Mouse (Mus musculus): ENCODE data around the gene Hist1h2ao. TPM values are rescaled to one million over a fixed set of nuclear protein-coding genes. Genes with fewer than 3 reads are reported as not detected.
"Not testable (repeated sequence)": the region's sequence is repeated elsewhere in the genome, so short reads cannot be mapped to it uniquely, and the experiment has no call there.

The Hist1h2ao gene
- total RNA-seq (2021): 10 to 100 TPM; 12.4 to 22.5 TPM

DNA sequence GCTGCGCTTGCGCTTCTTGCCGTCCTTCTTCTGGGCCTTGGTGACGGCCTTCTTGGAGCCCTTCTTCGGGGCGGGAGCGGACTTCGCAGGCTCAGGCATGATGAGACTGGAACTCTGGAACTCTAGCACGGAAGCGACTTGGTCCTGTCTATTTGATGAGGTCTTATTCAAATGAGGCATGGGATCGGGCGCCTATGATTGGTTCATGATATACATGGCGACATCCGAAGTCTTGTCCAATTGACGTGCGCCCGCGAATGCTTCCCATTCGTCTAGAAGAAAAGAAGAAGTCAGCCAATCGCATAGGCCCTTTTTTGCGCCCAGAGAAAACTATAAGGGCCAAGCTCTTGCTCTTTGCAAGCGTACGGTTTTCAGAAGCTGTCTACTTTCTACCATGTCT lies at the start of gene Hist1h2ao, which contains the start of gene Hist1h2bq:
Gene Hist1h2ao (plus strand): TSS at position 393 of the 400 bp plus-strand sequence.
Gene Hist1h2bq (minus strand): TSS at position 125 of the 400 bp plus-strand sequence.
- intact Hi-C loops (cut with DNase I); DNase-seq (ENCODE audit: low spot score in 2 of 2): not testable (repeated sequence)

- intact Hi-C loops (cut with DNase I): no loop called here
- peak; percentile 52 to 58 for DNase-seq (ENCODE audit: low spot score in 2 of 2)
Measured at GRCm38 (mm10) chr13:21778814-21779766, 31.2 kb upstream of the Hist1h2ao start.

DNA sequence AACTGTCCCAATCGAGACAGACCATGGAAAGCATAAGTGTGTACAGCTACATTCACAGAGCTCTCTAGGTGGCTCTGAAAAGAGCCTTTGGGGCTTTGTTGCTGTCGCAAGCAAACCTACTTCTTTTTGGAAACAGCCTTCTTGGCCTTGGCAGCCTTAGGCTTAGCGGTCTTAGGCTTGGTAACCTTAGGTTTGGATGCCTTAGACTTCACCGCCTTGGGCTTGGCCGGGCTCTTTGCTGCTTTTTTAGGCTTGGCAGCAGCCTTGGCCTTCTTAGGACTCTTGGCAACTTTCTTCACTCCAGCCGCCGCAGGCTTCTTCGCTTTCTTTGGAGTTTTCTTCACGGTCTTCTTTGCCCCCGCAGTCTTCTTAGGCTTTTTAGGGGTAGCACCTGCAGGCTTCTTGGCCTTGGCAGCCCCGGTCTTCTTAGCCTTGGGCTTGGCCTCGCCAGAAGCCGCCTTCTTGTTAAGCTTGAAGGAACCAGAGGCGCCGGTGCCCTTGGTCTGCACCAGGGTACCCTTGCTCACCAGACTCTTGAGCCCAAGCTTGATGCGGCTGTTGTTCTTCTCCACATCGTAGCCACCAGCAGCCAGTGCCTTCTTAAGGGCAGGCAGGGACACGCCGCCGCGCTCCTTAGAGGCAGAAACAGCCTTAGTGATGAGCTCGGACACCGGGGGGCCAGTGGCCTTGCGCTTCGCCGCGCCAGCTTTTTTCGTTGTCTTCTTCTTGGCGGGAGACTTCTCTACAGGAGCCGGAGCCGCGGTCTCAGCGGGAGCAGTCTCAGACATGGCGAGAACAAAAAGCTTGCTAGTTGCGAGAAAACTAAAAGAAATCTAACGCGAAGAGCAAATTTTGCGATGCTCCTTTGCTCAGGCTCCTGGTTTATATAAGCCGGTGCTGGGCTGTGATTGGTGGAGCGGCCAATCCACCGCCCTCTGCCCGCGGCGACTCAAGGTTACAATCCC lies 30.2 kb upstream of the Hist1h2ao start, which contains the start of gene Hist1h1b:
Gene Hist1h1b (minus strand): TSS at position 859 of the 965 bp plus-strand sequence.
- intact Hi-C loops (cut with DNase I): no loop called here
- peak; percentile 66 to 70 for DNase-seq (ENCODE audit: low spot score in 2 of 2)

GRCm38 (mm10) chr13:21781021-21781555 lies 29.2 kb upstream of the Hist1h2ao start:
- intact Hi-C loops (cut with DNase I): no loop called here
- no peak for DNase-seq (ENCODE audit: low spot score in 2 of 2)

DNA sequence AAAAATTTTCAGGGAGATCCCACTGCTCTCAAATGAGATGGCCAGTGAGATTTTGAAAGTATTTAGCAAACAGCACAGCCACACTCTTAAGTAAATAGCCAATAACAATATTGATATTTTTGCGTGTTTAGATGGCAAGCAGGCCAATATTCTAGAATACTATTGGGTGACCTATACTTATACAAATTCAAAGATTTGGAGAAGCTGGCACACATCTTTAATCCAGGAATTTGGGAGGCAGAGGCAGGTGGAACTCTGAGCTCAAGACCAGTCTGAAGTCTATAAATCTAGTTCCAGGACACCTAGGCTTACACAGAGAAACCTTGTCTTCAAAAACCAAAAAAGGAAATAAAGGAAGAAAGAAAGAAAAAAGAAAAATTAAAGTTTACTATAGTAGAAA lies 28.6 kb upstream of the Hist1h2ao start:
- intact Hi-C loops (cut with DNase I): no loop called here

GRCm38 (mm10) chr13:21782361-21783254 lies 27.7 kb upstream of the Hist1h2ao start:
- intact Hi-C loops (cut with DNase I): not testable (repeated sequence)
- peak in 1 of 2 experiments; percentile 28 for DNase-seq (ENCODE audit: low spot score in 2 of 2)

More for the DNA sequence above, 28.6 kb upstream of the Hist1h2ao start:
- no peak for DNase-seq (ENCODE audit: low spot score in 2 of 2)

GRCm38 (mm10) chr13:21783255-21783617 lies 27.0 kb upstream of the Hist1h2ao start, which contains the start of gene Hist1h3i:
Gene Hist1h3i, minus strand, starts transcription at chr13:21783370.
- intact Hi-C loops (cut with DNase I): no loop called here
- peak; percentile 57 to 61 for DNase-seq (ENCODE audit: low spot score in 2 of 2)

DNA sequence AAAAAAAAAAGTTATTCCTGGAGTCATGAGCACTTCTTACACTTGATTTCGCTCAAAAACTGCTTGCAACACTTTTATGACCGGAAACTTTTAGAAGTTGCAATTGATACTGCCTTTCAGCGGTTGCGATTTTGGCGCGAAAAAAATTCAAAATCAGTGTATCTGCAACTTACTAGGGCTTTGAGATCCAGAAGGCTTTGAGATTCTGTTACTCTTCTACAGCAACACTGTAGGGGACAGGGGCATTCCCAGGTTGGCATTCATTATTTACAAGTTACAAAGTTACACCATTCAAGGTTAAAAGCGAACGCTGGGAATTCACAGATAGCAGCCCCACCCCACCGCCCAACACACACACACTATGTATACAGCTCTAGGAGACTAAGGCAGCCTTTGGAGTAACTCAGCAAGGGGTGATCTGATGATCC lies 26.5 kb upstream of the Hist1h2ao start:
- DNase-seq (ENCODE audit: low spot score in 2 of 2): peak in 1 of 2 experiments; percentile 4
- intact Hi-C loops (cut with DNase I): no loop called here

GRCm38 (mm10) chr13:21784311-21784710 lies 26.0 kb upstream of the Hist1h2ao start:
- no peak for DNase-seq (ENCODE audit: low spot score in 2 of 2)
- intact Hi-C loops (cut with DNase I): no loop called here

GRCm38 (mm10) chr13:21786189-21786898 lies 23.9 kb upstream of the Hist1h2ao start:
- intact Hi-C loops (cut with DNase I): loop anchor here (2.0 kb wide), 1 partner anchor 36 kb away; the partner anchor contains the start of gene Hist1h4k
- DNase-seq (ENCODE audit: low spot score in 2 of 2): no peak

DNA sequence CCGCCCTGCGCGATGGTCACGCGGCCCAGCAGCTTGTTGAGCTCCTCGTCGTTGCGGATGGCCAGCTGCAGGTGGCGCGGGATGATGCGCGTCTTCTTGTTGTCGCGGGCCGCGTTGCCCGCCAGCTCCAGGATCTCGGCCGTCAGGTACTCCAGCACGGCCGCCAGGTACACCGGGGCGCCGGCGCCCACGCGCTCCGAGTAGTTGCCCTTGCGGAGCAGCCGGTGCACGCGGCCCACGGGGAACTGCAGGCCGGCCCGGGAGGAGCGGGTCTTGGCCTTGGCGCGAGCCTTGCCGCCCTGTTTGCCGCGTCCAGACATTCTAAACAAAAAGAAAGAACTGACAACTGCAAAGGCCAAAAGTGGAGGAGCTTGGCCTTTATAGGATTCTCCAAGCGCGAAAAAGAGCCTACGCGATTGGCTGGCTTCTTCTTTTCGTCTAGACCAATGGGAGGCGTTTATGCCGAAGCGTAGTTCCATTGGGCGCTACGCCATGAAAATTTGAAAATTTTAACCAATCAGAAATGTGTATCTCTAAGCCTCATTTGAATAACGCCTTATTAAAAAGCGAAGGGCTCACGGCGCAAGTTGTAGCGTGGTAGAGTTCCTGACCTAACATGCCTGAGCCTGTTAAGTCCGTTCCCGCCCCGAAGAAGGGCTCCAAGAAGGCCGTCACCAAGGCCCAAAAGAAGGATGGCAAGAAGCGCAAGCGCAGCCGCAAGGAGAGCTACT lies 23.2 kb upstream of the Hist1h2ao start, which contains the start of the genes Hist1h2an and Hist1h2bp:
Gene Hist1h2an (minus strand): TSS at position 320 of the 731 bp plus-strand sequence.
Gene Hist1h2bp (plus strand): TSS at position 563 of the 731 bp plus-strand sequence.
- DNase-seq (ENCODE audit: low spot score in 2 of 2): peak; percentile 84 to 88
- intact Hi-C loops (cut with DNase I): loop anchor here (2.0 kb wide), 1 partner anchor 36 kb away; the partner anchor contains the start of gene Hist1h4k

- intact Hi-C loops (cut with DNase I): loop anchor here (2.0 kb wide), 1 partner anchor 37 kb away; the partner anchor contains the start of gene Hist1h4k
- no peak for DNase-seq (ENCODE audit: low spot score in 2 of 2)
Measured at GRCm38 (mm10) chr13:21787760-21788593, 22.3 kb upstream of the Hist1h2ao start.

DNA sequence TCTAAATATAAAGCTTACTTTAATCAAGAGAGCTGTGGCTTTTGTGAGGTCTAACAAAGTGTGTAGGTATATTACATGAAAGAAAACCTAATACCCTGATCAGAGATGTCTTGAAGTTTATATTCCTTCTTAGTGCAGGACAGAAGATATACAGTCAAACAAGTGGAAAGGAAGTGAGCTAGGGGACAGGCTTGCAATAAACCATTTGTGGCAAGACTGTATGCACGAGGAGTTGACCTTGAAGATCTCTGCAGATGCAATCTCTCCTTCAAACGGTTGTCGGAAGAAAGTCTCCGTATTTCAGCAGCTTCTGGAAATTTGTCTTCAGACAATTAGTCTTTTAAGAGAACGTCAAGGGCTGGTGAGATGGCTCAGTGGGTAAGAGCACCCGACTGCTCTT lies 20.3 kb upstream of the Hist1h2ao start:
- intact Hi-C loops (cut with DNase I): no loop called here
- no peak for DNase-seq (ENCODE audit: low spot score in 2 of 2)

GRCm38 (mm10) chr13:21790601-21791283 lies 19.5 kb upstream of the Hist1h2ao start:
- intact Hi-C loops (cut with DNase I): no loop called here

DNA sequence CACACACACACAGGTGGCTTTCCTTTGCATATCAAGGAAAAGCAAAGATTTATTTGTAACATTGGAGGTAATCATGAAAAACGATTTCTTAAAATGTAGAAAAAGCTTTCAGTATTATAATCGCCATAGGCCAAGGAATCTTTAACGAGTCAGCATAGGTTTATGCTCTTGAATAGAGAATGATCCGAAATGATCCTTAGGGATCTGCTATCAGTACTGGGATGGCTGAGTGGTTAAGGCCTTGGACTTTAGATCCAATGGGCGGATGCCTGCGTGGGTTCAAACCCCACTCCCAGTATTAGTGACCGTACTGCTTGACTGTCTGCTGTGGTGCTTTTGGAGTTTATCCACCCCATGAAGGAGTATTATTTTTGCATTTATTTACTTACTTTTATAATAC lies 14.7 kb upstream of the Hist1h2ao start:
- DNase-seq (ENCODE audit: low spot score in 2 of 2): no peak
- intact Hi-C loops (cut with DNase I): no loop called here

More at GRCm38 (mm10) chr13:21790601-21791283, 19.5 kb upstream of the Hist1h2ao start:
- no peak for DNase-seq (ENCODE audit: low spot score in 2 of 2)

All from left cerebral cortex, postnatal 36 days (tissue).